Mouse (Mus musculus) stomach, embryonic 16.5 days (tissue): ENCODE results near the gene Coro6. TPM values are rescaled to one million over a fixed set of nuclear protein-coding genes. Genes with fewer than 3 reads are reported as not detected.
A peak's percentile ranks its signal among the peaks of the same experiment; 100 is the strongest.

Experiments
- ATAC-seq: fragments of 200-750 bp; cut with Nextera tagmentation; 2 replicates; pipeline ENCODE4 v1.8.0; 2017; ENCODE audit warnings: moderate number of reproducible peaks, moderate TSS enrichment; ENCODE audit not compliant: insufficient read depth, low FRiP score
- H3K27ac ChIP-seq: fragments of 300-500 bp; sonication (generic); 2 replicates; pipeline ENCODE4 v1.5.1; 2014; ENCODE audit warnings: low read length
- H3K27me3 ChIP-seq: fragments of 300-500 bp; sonication (generic); 2 replicates; pipeline ENCODE4 v1.6.1; 2014; ENCODE audit warnings: low read length, control low read depth, mixed read lengths; ENCODE audit not compliant: control insufficient read depth, insufficient read depth
- H3K36me3 ChIP-seq: fragments of 300-500 bp; sonication (generic); 2 replicates; pipeline ENCODE4 v1.6.1; 2014; ENCODE audit warnings: low read length; ENCODE audit not compliant: control insufficient read depth, insufficient read depth
- H3K4me1 ChIP-seq: fragments of 300-500 bp; sonication (generic); 2 replicates; pipeline ENCODE4 v1.6.1; 2014; ENCODE audit warnings: low read length, control low read depth, mixed read lengths; ENCODE audit not compliant: control insufficient read depth, insufficient read depth
- H3K4me2 ChIP-seq: fragments of 300-500 bp; sonication (generic); 2 replicates; pipeline ENCODE4 v1.6.1; 2014; ENCODE audit warnings: low read depth, low read length, mixed read lengths
- H3K4me3 ChIP-seq: fragments of 300-500 bp; sonication (generic); replicated peaks from 2 replicates; pipeline ENCODE4 v1.5.1; 2014; ENCODE audit warnings: mild to moderate bottlenecking, low read length
- H3K9ac ChIP-seq: fragments of 300-500 bp; sonication (generic); 2 replicates; pipeline ENCODE4 v1.6.1; 2014; ENCODE audit warnings: low read length
- H3K9me3 ChIP-seq: fragments of 300-500 bp; sonication (generic); replicated peaks from 2 replicates; pipeline ENCODE4 v1.6.1; 2016; ENCODE audit warnings: low read length, control low read depth; ENCODE audit not compliant: control insufficient read depth
- WGBS: fragments of 180-500 bp; shearing (Covaris S2); extraction: QIAGEN DNeasy Blood & Tissue Kit; methylation state at CpG from one replicate; pipeline ENCODE4 v1.1.7; 2014; 5-methylcytosine and 5-hydroxymethylcytosine counted together
- polyA plus RNA-seq: library from polyadenylated mRNA; unstranded; fragments of >200 nt; fragmentation: Nextera tagmentation; extraction: Ambion mirVana; gene quantifications from 2 replicates; pipeline ENCODE4 v1.2.1, GENCODE M21; 2015

Gene Coro6
- polyA plus RNA-seq, 1 experiment from 2014 or later = 2.0 TPM

GRCm38 (mm10) chr11:77441020-77441419 is 21.2 kb upstream of the Coro6 start:
- peak overlapping the region; percentile 36 for H3K27ac ChIP-seq
- ATAC-seq = no peak

GRCm38 (mm10) chr11:77442186-77443170 is 19.7 kb upstream of the Coro6 start:
- no peaks in the 10 kb centered on the region for H3K9me3 ChIP-seq
- 55% methylated on average over 7 of the region's 7 CpGs for WGBS
- H3K27ac ChIP-seq = peak overlapping the region; percentile 70
- no peak; the same call in 1 of the 2 replicates for ATAC-seq
- H3K4me2 ChIP-seq = 0 out of 2 replicates have a peak overlapping the region, but pooled peaks have one; percentile 8
- H3K9ac ChIP-seq = no peak overlapping the region
- H3K4me3 ChIP-seq = no peak overlapping the region
- no peaks in the 10 kb centered on the region for H3K36me3 ChIP-seq
- no peaks in the 10 kb centered on the region for H3K27me3 ChIP-seq
- peaks cover 11% of the 10 kb centered on the region for H3K4me1 ChIP-seq

More at GRCm38 (mm10) chr11:77441020-77441419, 21.2 kb upstream of the Coro6 start:
- no peaks in the 10 kb centered on the region for H3K36me3 ChIP-seq
- no peak overlapping the region for H3K9ac ChIP-seq
- H3K27me3 ChIP-seq = no peaks in the 10 kb centered on the region
- no peaks in the 10 kb centered on the region for H3K9me3 ChIP-seq
- H3K4me3 ChIP-seq = no peak overlapping the region
- H3K4me1 ChIP-seq = peaks cover 11% of the 10 kb centered on the region
- 64% methylated on average over 8 of the region's 8 CpGs for WGBS
- H3K4me2 ChIP-seq = no peak overlapping the region

- Histone ChIP-seq H3K4me1 (peaks cover 11% of the 10 kb centered on the region), H3K36me3 (peaks cover 5% of the 10 kb centered on the region; the same call in 1 of the 2 replicates), H3K4me2 (no peak overlapping the region), H3K9me3 (no peaks in the 10 kb centered on the region), H3K27ac (no peak overlapping the region), H3K27me3 (no peaks in the 10 kb centered on the region), H3K9ac (no peak overlapping the region), H3K4me3 (no peak overlapping the region)
- ATAC-seq = no peak
- WGBS = 63% methylated on average over 2 of the region's 2 CpGs
Observed at GRCm38 (mm10) chr11:77444939-77445338, 17.3 kb upstream of the Coro6 start.

- Histone ChIP-seq H3K27ac (no peak overlapping the region), H3K36me3 (peaks cover 5% of the 10 kb centered on the region; the same call in 1 of the 2 replicates), H3K4me1 (peaks cover 5% of the 10 kb centered on the region), H3K9me3 (no peaks in the 10 kb centered on the region), H3K4me3 (no peak overlapping the region), H3K9ac (no peak overlapping the region), H3K27me3 (no peaks in the 10 kb centered on the region), H3K4me2 (no peak overlapping the region)
- ATAC-seq = peak; percentile 69; the same call in 1 of the 2 replicates
- WGBS = 36% methylated on average over 6 of the region's 6 CpGs
Observed at GRCm38 (mm10) chr11:77446628-77447041, 15.6 kb upstream of the Coro6 start.

- Histone ChIP-seq H3K4me3 (no peak overlapping the region), H3K27ac (no peak overlapping the region), H3K36me3 (peaks cover 5% of the 10 kb centered on the region; the same call in 1 of the 2 replicates), H3K27me3 (no peaks in the 10 kb centered on the region), H3K9me3 (no peaks in the 10 kb centered on the region), H3K4me2 (no peak overlapping the region), H3K4me1 (no peaks in the 10 kb centered on the region), H3K9ac (no peak overlapping the region)
- no peak for ATAC-seq
- 88% methylated on average over 7 of the region's 7 CpGs for WGBS
Observed at GRCm38 (mm10) chr11:77449224-77449623, 13.0 kb upstream of the Coro6 start.

- no peak for ATAC-seq
- 94% methylated on average over 2 of the region's 2 CpGs for WGBS
- Histone ChIP-seq H3K4me3 (no peak overlapping the region), H3K27me3 (no peaks in the 10 kb centered on the region), H3K36me3 (peaks cover 5% of the 10 kb centered on the region; the same call in 1 of the 2 replicates), H3K9me3 (no peaks in the 10 kb centered on the region), H3K4me2 (no peak overlapping the region), H3K27ac (no peak overlapping the region), H3K9ac (no peak overlapping the region), H3K4me1 (no peaks in the 10 kb centered on the region)
Observed at GRCm38 (mm10) chr11:77451670-77452069, 10.5 kb upstream of the Coro6 start.

GRCm38 (mm10) chr11:77453388-77453787 is 8.8 kb upstream of the Coro6 start:
- H3K4me2 ChIP-seq = no peak overlapping the region
- no peaks in the 10 kb centered on the region for H3K27me3 ChIP-seq
- H3K9ac ChIP-seq = no peak overlapping the region
- no peaks in the 10 kb centered on the region for H3K9me3 ChIP-seq
- peaks cover 5% of the 10 kb centered on the region; the same call in 1 of the 2 replicates for H3K36me3 ChIP-seq
- no peak for ATAC-seq
- WGBS = 89% methylated on average over 2 of the region's 2 CpGs
- H3K4me1 ChIP-seq = no peaks in the 10 kb centered on the region
- H3K4me3 ChIP-seq = no peak overlapping the region
- no peak overlapping the region for H3K27ac ChIP-seq

- Histone ChIP-seq H3K27me3 (peaks cover 2% of the 10 kb centered on the region; the same call in 1 of the 2 replicates), H3K9me3 (no peaks in the 10 kb centered on the region), H3K27ac (no peak overlapping the region), H3K4me2 (no peak overlapping the region), H3K4me3 (no peak overlapping the region), H3K4me1 (no peaks in the 10 kb centered on the region), H3K9ac (no peak overlapping the region), H3K36me3 (no peaks in the 10 kb centered on the region)
- WGBS = 87% methylated on average over 9 of the region's 9 CpGs
- ATAC-seq = no peak
Observed at GRCm38 (mm10) chr11:77455770-77456510, 6.3 kb upstream of the Coro6 start.
